Mouse (Mus musculus) E14TG2a.4 (cell line): ENCODE data around the gene Irgm2.
"Not testable (repeated sequence)": the region's sequence is repeated elsewhere in the genome, so short reads cannot be mapped to it uniquely, and the experiment has no call there.

ENCODE experiments used
- H3K27me3 ChIP-seq: 2 replicates; pipeline ENCODE4 v1.6.1; 2014; ENCODE audit warnings: low read length, control low read depth; ENCODE audit not compliant: insufficient read depth
- H3K36me3 ChIP-seq: 2 replicates; pipeline ENCODE4 v1.6.1; 2014; ENCODE audit warnings: low read length, control low read depth; ENCODE audit not compliant: insufficient read depth
- H3K4me1 ChIP-seq: replicated peaks from 2 replicates; pipeline ENCODE4 v1.6.1; 2014; ENCODE audit warnings: low read depth, low read length, control low read depth
- H3K4me3 ChIP-seq: replicated peaks from 2 replicates; pipeline ENCODE4 v1.5.1; 2014; ENCODE audit warnings: mild to moderate bottlenecking, low read length
- H3K9me3 ChIP-seq: 2 replicates; pipeline ENCODE4 v1.6.1; 2014; ENCODE audit warnings: low read length, control low read depth
- CTCF ChIP-seq: conservative IDR thresholded peaks from 2 replicates; pipeline ENCODE4 v1.5.1; 2014; ENCODE audit warnings: low read length
- NANOG ChIP-seq: IDR thresholded peaks from 2 replicates; pipeline ENCODE4 v1.6.1; 2014; ENCODE audit warnings: borderline replicate concordance, low read length, mixed read lengths
- POU5F1 ChIP-seq: IDR thresholded peaks from 2 replicates; pipeline ENCODE4 v1.6.1; 2014; ENCODE audit warnings: low read length, borderline replicate concordance

The Irgm2 gene

DNA sequence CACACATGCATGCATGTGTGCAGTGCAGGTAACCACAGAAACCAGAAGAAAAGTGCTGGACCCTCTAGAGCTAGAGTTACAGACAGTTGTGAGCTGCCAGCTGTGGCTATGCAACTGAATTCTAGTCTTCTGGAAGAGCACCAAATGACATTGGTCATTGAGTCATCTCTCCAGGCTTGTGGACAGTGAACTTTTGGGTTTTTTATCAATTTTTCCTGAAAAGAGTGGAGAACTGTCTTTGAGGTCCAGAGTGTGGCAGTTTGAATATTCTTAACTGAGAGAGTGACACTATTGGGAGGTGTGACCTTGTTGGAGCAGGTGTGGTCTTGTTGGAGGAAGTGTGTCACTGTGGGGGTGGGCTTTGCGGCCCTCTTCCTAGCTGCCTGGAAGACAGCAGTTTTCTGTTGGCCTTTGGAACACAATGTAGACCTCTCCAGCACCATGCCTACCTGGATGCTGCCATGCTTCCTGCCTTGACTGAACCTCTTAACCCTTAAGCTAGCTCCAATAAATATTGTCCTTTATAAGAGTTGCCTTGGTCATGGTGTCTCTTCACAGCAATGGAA, 11.0 kb downstream of the Irgm2 start:
- Histone ChIP-seq H3K9me3 (no peaks in the 10 kb centered on the region), H3K4me1 (peaks cover 38% of the 10 kb centered on the region), H3K36me3 (no peaks in the 10 kb centered on the region), H3K4me3 (0 out of 2 replicates have a peak overlapping the region, but pooled peaks have one; percentile 32), H3K27me3 (peaks cover 68% of the 10 kb centered on the region)
- TF ChIP-seq NANOG (no peak), CTCF (no peak), POU5F1 (no peak)

DNA sequence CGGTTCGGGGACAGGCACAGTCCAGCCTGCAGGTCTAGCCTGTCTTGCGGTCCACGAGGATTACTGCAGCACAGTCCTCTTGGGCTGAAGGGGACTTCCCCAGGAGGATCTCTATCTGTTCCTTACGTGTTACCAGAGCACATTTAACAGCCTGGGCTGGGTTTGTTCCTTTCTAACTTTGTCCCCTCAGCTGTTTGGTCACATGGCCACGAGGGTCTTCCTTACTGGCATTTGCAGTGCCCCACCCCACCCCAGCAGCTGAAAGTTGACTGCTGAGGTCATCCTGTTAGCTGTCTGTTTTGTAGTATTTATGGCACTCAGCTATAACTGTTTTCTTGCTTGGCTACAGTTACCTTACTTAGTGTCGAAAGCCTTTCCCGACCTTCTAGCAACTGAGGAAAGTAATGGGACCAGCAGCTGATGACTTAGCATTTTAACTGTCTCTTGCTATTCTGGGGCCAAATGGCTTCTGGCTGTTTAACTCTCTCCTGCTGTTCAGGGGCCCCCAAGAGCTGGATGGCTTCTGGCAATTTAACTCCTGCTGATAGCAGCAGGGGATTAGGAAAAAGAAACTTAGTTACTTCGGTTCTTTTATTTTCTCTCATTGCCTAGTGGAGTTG, 11.8 kb downstream of the Irgm2 start:
- H3K9me3 ChIP-seq, result no peaks in the 10 kb centered on the region
- peaks cover 43% of the 10 kb centered on the region for H3K4me1 ChIP-seq
- H3K4me3 ChIP-seq, result peak overlapping the region; percentile 32
- H3K27me3 ChIP-seq, result peaks cover 66% of the 10 kb centered on the region
- TF ChIP-seq NANOG (peak; percentile 77; the same call in 1 of the 2 replicates), CTCF (no peak)
- H3K36me3 ChIP-seq, result no peaks in the 10 kb centered on the region

DNA sequence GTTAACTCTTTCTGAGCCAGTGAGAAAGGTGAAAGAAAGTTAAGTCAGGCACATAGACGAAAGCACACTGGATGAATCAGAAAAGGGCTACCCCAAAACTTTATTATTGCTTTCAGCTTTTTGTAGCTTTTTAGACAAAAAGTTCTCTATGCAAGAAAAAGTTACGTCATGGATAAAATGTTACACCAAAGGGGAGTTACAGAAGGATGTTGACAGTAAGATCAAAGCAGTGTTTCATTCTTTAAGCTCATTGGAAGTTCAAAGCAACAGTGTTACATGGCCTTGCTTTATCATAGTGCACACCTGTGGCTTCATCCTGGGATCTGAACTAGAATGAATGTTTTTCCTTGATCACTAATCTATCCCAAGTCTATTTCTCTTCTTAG, 12.3 kb downstream of the Irgm2 start:
- Histone ChIP-seq H3K4me1 (peaks cover 46% of the 10 kb centered on the region), H3K4me3 (no peak overlapping the region), H3K36me3 (no peaks in the 10 kb centered on the region), H3K9me3 (no peaks in the 10 kb centered on the region), H3K27me3 (peaks cover 63% of the 10 kb centered on the region)
- TF ChIP-seq CTCF (no peak), NANOG (no peak; the same call in 1 of the 2 replicates), POU5F1 (no peak)

DNA sequence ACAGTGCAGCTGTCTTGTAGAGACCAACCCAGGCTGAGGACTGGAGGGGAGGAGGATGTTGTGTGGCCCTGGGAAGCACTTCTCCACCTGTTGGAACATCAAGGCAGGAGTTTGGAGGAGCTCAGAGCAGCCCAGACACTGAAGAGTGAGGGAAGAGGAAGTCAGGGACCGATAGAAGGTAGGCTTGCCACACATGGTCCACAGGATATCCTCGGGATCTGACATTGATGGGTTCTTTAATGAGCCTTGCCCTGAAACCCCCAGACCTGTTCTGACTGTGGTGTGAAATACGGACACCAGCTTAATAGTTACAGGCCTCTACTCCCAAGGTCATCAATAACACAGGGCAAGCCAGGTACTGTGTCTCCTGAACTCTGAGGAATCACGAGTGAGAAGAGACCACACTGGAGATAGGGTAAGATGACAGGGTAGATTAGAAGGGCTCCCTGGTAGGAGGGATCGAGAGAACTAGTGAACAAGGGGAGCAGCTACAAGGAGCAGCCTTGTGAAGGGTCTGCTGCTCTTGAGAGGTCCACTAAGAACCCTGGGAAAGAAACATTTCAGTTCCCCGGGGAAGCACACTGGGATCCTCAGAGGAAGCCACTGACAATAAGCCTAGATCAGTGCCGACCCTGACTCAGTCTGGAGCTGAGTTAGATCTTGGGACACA, 14.4 kb downstream of the Irgm2 start:
- Histone ChIP-seq H3K4me1 (peaks cover 51% of the 10 kb centered on the region), H3K36me3 (no peaks in the 10 kb centered on the region), H3K27me3 (peaks cover 53% of the 10 kb centered on the region), H3K9me3 (no peaks in the 10 kb centered on the region), H3K4me3 (peak overlapping the region; percentile 65; the same call in 1 of the 2 replicates)
- TF ChIP-seq POU5F1 (no peak), CTCF (no peak), NANOG (no peak)

DNA sequence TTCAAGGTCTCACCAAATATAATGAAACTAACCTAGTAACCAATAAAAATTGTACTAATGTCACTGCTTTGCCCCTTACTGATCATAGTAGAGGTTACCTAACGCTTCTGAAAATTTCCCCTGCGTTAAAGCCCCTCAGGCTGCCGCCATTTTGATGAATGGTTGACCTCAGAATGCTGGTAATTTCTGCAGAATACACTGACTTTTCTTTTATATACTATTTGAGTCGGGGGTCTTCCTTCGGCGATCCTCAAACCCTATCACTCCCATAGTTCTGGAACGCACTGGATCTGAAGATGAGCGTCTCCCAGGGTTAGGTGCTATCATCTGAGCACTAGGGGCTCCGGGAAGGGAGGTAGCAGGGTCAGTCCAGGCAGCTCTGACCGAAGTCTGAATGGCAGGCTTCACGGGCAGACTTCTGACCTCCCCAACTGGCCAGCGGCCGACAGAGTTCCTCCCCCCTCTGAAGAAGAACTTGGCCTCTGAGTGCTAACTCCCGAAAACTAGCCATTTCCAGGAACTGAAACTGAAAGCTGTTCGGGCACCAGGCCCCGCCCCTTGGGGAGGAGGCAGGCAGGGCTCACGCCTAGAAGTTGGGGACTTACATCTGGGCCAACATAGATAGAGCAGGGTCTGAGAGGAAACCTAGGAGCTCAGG, 15.1 kb downstream of the Irgm2 start:
- TF ChIP-seq POU5F1, result no peak
- no peak for TF ChIP-seq NANOG
- no peak for TF ChIP-seq CTCF
- Histone ChIP-seq H3K4me3 (peak overlapping the region; percentile 65), H3K4me1 (peaks cover 55% of the 10 kb centered on the region), H3K27me3 (peaks cover 52% of the 10 kb centered on the region), H3K9me3 (no peaks in the 10 kb centered on the region), H3K36me3 (no peaks in the 10 kb centered on the region)

DNA sequence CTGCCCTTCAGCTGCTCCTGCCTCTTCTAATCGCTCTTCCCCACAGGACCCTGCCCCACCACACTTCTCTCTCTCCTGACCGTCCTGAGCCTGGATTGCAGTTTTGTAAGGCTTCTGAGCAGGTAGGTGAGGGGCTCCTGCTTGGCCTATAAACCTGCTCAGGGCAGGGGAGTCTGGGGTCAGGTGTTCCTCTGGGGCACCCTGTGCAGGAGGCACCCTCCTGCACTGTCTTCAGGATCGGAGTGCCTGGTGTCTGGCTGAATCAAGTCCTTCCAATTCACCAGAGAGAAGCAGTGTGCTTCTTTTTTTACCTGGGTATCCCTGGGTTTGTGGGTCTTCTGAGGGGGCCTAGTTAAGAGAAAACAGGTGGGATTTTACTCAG, 15.6 kb downstream of the Irgm2 start:
- peaks cover 55% of the 10 kb centered on the region for H3K4me1 ChIP-seq
- not testable (repeated sequence) for H3K4me3 ChIP-seq, H3K36me3 ChIP-seq, H3K9me3 ChIP-seq
- peaks cover 50% of the 10 kb centered on the region for H3K27me3 ChIP-seq

DNA sequence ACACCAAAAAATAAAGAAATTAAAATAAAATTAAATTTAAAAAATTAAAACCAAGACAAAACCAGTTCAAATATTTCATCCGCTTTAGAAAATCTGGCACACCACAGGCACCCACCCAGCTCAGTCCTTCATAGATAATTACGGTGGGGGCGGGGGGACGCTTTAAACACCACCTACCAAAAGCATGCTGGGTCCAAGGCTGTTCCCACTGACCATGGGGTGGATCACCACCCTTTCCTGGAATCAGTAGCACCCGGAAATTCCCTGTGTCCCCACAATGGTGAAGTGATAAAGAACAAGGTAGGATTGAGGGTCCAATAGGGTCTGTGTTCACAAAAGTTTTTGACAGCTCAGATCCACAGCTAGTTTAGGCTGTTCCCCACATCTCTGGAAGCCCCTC, 16.4 kb downstream of the Irgm2 start:
- H3K4me1 ChIP-seq, result peaks cover 47% of the 10 kb centered on the region
- H3K27me3 ChIP-seq, result peaks cover 54% of the 10 kb centered on the region
- no peak for TF ChIP-seq CTCF
- TF ChIP-seq NANOG, result no peak
- TF ChIP-seq POU5F1, result no peak
- H3K36me3 ChIP-seq, result no peaks in the 10 kb centered on the region
- no peak overlapping the region for H3K4me3 ChIP-seq
- H3K9me3 ChIP-seq, result no peaks in the 10 kb centered on the region

DNA sequence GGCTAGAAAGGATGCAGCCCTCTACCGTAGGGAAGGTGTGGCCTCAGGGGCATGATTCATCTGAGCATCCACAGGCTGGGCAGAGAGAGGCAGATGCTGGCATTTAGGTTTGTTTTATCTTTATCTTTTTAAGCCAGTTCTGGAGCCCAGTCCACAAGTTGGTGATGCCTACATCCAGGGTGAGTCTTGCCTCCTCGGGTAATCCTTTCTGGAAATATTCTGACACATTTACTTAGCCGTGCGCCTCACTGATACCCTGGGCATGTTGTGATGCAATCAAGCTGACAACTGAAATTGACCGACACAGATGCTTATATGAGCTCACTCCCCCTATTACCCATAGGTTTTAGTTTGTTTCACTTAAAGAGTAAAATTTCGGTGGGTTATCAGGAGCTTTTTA, 17.4 kb downstream of the Irgm2 start:
- Histone ChIP-seq H3K36me3 (no peaks in the 10 kb centered on the region), H3K4me1 (peaks cover 38% of the 10 kb centered on the region), H3K4me3 (no peak overlapping the region), H3K27me3 (peaks cover 59% of the 10 kb centered on the region), H3K9me3 (no peaks in the 10 kb centered on the region)
- TF ChIP-seq CTCF, result no peak
- no peak for TF ChIP-seq NANOG
- no peak for TF ChIP-seq POU5F1
